Mouse (Mus musculus): Measurements from ENCODE around the gene Zfp865.

Gene Zfp865

GRCm38 (mm10) chr7:5020000-5020681 is at the start of gene Zfp865, which contains the start of gene Ccdc106:
Gene Zfp865 (plus strand): TSS chr7:5020376.
Gene Ccdc106 (plus strand): TSS chr7:5020553.
- under 1% methylated on average over 49 of the region's 49 CpGs for WGBS

- WGBS: 44% methylated on average over 6 of the region's 6 CpGs
Measured at GRCm38 (mm10) chr7:4971068-4971467, 49.1 kb upstream of the Zfp865 start, which contains the start of gene Sbk3. Gene Sbk3 (minus strand): TSS chr7:4971168.

GRCm38 (mm10) chr7:4971710-4972109 is 48.5 kb upstream of the Zfp865 start:
- 48% methylated on average over 7 of the region's 7 CpGs for WGBS

GRCm38 (mm10) chr7:4972321-4973047 is 47.7 kb upstream of the Zfp865 start:
- 53% methylated on average over 18 of the region's 18 CpGs for WGBS

- 63% methylated on average over 4 of the region's 4 CpGs for WGBS
Measured at GRCm38 (mm10) chr7:4975455-4975854, 44.7 kb upstream of the Zfp865 start.

GRCm38 (mm10) chr7:4976832-4977231 is 43.3 kb upstream of the Zfp865 start:
- WGBS: 93% methylated on average over 7 of the region's 7 CpGs

GRCm38 (mm10) chr7:4988250-4988649 is 31.9 kb upstream of the Zfp865 start:
- WGBS: 57% methylated on average over 2 of the region's 2 CpGs

GRCm38 (mm10) chr7:4993347-4993998 is 26.7 kb upstream of the Zfp865 start:
- 59% methylated on average over 55 of the region's 55 CpGs for WGBS

- WGBS: 67% methylated on average over 59 of the region's 59 CpGs
Measured at GRCm38 (mm10) chr7:4993999-4994788, 26.0 kb upstream of the Zfp865 start.

GRCm38 (mm10) chr7:4995268-4996002 is 24.7 kb upstream of the Zfp865 start:
- WGBS: 5% methylated on average over 19 of the region's 19 CpGs

- WGBS: 3% methylated on average over 17 of the region's 26 CpGs
Measured at GRCm38 (mm10) chr7:4996003-4996895, 23.9 kb upstream of the Zfp865 start, which contains the start of gene Zfp579. Gene Zfp579 (minus strand): TSS chr7:4996158.

GRCm38 (mm10) chr7:4996934-4997333 is 23.2 kb upstream of the Zfp865 start:
- WGBS: 37% methylated on average over 8 of the region's 8 CpGs

- 48% methylated on average over 2 of the region's 2 CpGs for WGBS
Measured at GRCm38 (mm10) chr7:4999876-5000275, 20.3 kb upstream of the Zfp865 start.

GRCm38 (mm10) chr7:5002876-5003275 is 17.3 kb upstream of the Zfp865 start:
- WGBS: 56% methylated on average over 8 of the region's 8 CpGs

GRCm38 (mm10) chr7:5008229-5008628 is 11.9 kb upstream of the Zfp865 start:
- 98% methylated on average over 26 of the region's 26 CpGs for WGBS

- WGBS: 90% methylated on average over 27 of the region's 27 CpGs
Measured at GRCm38 (mm10) chr7:5012681-5013513, 7.3 kb upstream of the Zfp865 start.

- under 1% methylated on average over 42 of the region's 42 CpGs for WGBS
Measured at GRCm38 (mm10) chr7:5014251-5015117, 5.7 kb upstream of the Zfp865 start, which contains the start of the genes Zfp524 and Fiz1. Gene Zfp524 (plus strand): TSS chr7:5014415. Gene Fiz1 (minus strand): TSS chr7:5014697.

Data from cerebral cortex, adult 2 months (tissue).